Mouse (Mus musculus): ENCODE results near the gene Sart3.
"Not testable (repeated sequence)": the region's sequence is repeated elsewhere in the genome, so short reads cannot be mapped to it uniquely, and the experiment has no call there.

Sart3 gene

GRCm38 (mm10) chr5:113772450-113772895 lies at the start of gene Sart3, which contains the start of gene Iscu:
Gene Sart3, minus strand, starts transcription at chr5:113772510.
Gene Iscu, plus strand, starts transcription at chr5:113772748.
- peak; percentile 89 for DNase-seq (ENCODE audit: low read depth, low spot score)

- DNase-seq (ENCODE audit: low read depth, low spot score), result peak; percentile 34
Observed at GRCm38 (mm10) chr5:113818572-113818971, 46.3 kb upstream of the Sart3 start.

GRCm38 (mm10) chr5:113815638-113816152 lies 43.4 kb upstream of the Sart3 start:
- no peak for DNase-seq (ENCODE audit: low read depth, low spot score)

GRCm38 (mm10) chr5:113815041-113815389 lies 42.7 kb upstream of the Sart3 start:
- DNase-seq (ENCODE audit: low read depth, low spot score), result no peak

GRCm38 (mm10) chr5:113814111-113815040 lies 42.1 kb upstream of the Sart3 start:
- DNase-seq (ENCODE audit: low read depth, low spot score), result no peak

GRCm38 (mm10) chr5:113813608-113814007 lies 41.3 kb upstream of the Sart3 start:
- no peak for DNase-seq (ENCODE audit: low read depth, low spot score)

GRCm38 (mm10) chr5:113812638-113813037 lies 40.3 kb upstream of the Sart3 start:
- no peak for DNase-seq (ENCODE audit: low read depth, low spot score)

GRCm38 (mm10) chr5:113811824-113812420 lies 39.6 kb upstream of the Sart3 start:
- DNase-seq (ENCODE audit: low read depth, low spot score), result not testable (repeated sequence)

- no peak for DNase-seq (ENCODE audit: low read depth, low spot score)
Observed at GRCm38 (mm10) chr5:113810111-113810510, 37.8 kb upstream of the Sart3 start.

- DNase-seq (ENCODE audit: low read depth, low spot score), result no peak
Observed at GRCm38 (mm10) chr5:113808177-113808576, 35.9 kb upstream of the Sart3 start.

- DNase-seq (ENCODE audit: low read depth, low spot score), result no peak
Observed at GRCm38 (mm10) chr5:113807712-113808111, 35.4 kb upstream of the Sart3 start.

- no peak for DNase-seq (ENCODE audit: low read depth, low spot score)
Observed at GRCm38 (mm10) chr5:113806414-113806813, 34.1 kb upstream of the Sart3 start.

GRCm38 (mm10) chr5:113805301-113805700 lies 33.0 kb upstream of the Sart3 start:
- no peak for DNase-seq (ENCODE audit: low read depth, low spot score)

GRCm38 (mm10) chr5:113804395-113804966 lies 32.2 kb upstream of the Sart3 start:
- DNase-seq (ENCODE audit: low read depth, low spot score), result no peak

- DNase-seq (ENCODE audit: low read depth, low spot score), result no peak
Observed at GRCm38 (mm10) chr5:113800280-113800679, 28.0 kb upstream of the Sart3 start, which contains the start of gene Tmem119. Gene Tmem119, minus strand, starts transcription at chr5:113800516.

- DNase-seq (ENCODE audit: low read depth, low spot score), result no peak
Observed at GRCm38 (mm10) chr5:113799691-113800090, 27.4 kb upstream of the Sart3 start.

GRCm38 (mm10) chr5:113798525-113798924 lies 26.2 kb upstream of the Sart3 start:
- no peak for DNase-seq (ENCODE audit: low read depth, low spot score)

GRCm38 (mm10) chr5:113797149-113797882 lies 25.0 kb upstream of the Sart3 start:
- no peak for DNase-seq (ENCODE audit: low read depth, low spot score)

- DNase-seq (ENCODE audit: low read depth, low spot score), result no peak
Observed at GRCm38 (mm10) chr5:113796401-113797148, 24.3 kb upstream of the Sart3 start.

- DNase-seq (ENCODE audit: low read depth, low spot score), result no peak
Observed at GRCm38 (mm10) chr5:113791197-113792095, 19.1 kb upstream of the Sart3 start.

All from brain, embryonic 18.5 days (tissue).